Mouse (Mus musculus) MEL (cell line): Measurements from ENCODE around the gene Psmb6.
A peak's percentile ranks its signal among the peaks of the same experiment; 100 is the strongest.

ENCODE experiments used
- BHLHE40 ChIP-seq: IDR thresholded peaks from 2 replicates; pipeline ENCODE4 v1.6.1; 2012; ENCODE audit warnings: low read depth, mild to moderate bottlenecking, inconsistent platforms, low read length, improper control_type of control experiment, borderline replicate concordance
- CTCF ChIP-seq, 3 experiments: IDR thresholded peaks in 2 of 3; conservative IDR thresholded peaks in 1 of 3; 2 replicates each; pipeline ENCODE4 v1.5.1; 2011 to 2012; ENCODE audit warnings: low read length in 3 of 3, low read depth in 2 of 3, mild to moderate bottlenecking in 2 of 3, improper control_type of control experiment in 1 of 3, inconsistent platforms in 1 of 3, mixed read lengths in 1 of 3, moderate library complexity in 1 of 3; ENCODE audit not compliant: control insufficient read depth in 1 of 3, insufficient read depth in 1 of 3, poor library complexity in 1 of 3, severe bottlenecking in 1 of 3
- E2F4 ChIP-seq: IDR thresholded peaks from 2 replicates; pipeline ENCODE4 v1.6.1; 2011; ENCODE audit warnings: low read depth, low read length, improper control_type of control experiment, borderline replicate concordance
- EP300 ChIP-seq, 2 experiments: IDR thresholded peaks; 2 replicates each; pipeline ENCODE4 v1.6.1; 2011; ENCODE audit warnings: improper control_type of control experiment in 2 of 2, low read length in 2 of 2, low read depth in 1 of 2, mild to moderate bottlenecking in 1 of 2
- GATA1 ChIP-seq: IDR thresholded peaks from 2 replicates; pipeline ENCODE4 v1.6.1; 2011; ENCODE audit warnings: low read depth, low read length, improper control_type of control experiment
- MAX ChIP-seq: IDR thresholded peaks from 2 replicates; pipeline ENCODE4 v1.6.1; 2011; ENCODE audit warnings: low read length, improper control_type of control experiment
- MAZ ChIP-seq: IDR thresholded peaks from 2 replicates; pipeline ENCODE4 v1.6.1; 2012; ENCODE audit warnings: low read depth, mild to moderate bottlenecking, inconsistent platforms, low read length, improper control_type of control experiment
- POLR2A ChIP-seq, 2 experiments: IDR thresholded peaks; 2 replicates each; pipeline ENCODE4 v1.6.1; 2011 to 2012; ENCODE audit warnings: low read length in 2 of 2, mild to moderate bottlenecking in 2 of 2, control low read depth in 1 of 2, improper control_type of control experiment in 1 of 2, low read depth in 1 of 2, moderate library complexity in 1 of 2; ENCODE audit not compliant: control insufficient read depth in 1 of 2, insufficient read depth in 1 of 2, poor library complexity in 1 of 2
- POLR2AphosphoS5 ChIP-seq: IDR thresholded peaks from 2 replicates; pipeline ENCODE4 v1.6.1; 2012; ENCODE audit warnings: low read depth, borderline replicate concordance, mild to moderate bottlenecking, inconsistent platforms, low read length, moderate library complexity, mixed read lengths
- USF1 ChIP-seq: IDR thresholded peaks from 2 replicates; pipeline ENCODE4 v1.6.1; 2014; ENCODE audit warnings: low read depth, mild to moderate bottlenecking, inconsistent platforms, low read length, improper control_type of control experiment, moderate library complexity
- ZMIZ1 ChIP-seq: IDR thresholded peaks from 2 replicates; pipeline ENCODE4 v1.6.1; 2012; ENCODE audit warnings: low read depth, mild to moderate bottlenecking, inconsistent platforms, low read length, improper control_type of control experiment, moderate library complexity

DNA sequence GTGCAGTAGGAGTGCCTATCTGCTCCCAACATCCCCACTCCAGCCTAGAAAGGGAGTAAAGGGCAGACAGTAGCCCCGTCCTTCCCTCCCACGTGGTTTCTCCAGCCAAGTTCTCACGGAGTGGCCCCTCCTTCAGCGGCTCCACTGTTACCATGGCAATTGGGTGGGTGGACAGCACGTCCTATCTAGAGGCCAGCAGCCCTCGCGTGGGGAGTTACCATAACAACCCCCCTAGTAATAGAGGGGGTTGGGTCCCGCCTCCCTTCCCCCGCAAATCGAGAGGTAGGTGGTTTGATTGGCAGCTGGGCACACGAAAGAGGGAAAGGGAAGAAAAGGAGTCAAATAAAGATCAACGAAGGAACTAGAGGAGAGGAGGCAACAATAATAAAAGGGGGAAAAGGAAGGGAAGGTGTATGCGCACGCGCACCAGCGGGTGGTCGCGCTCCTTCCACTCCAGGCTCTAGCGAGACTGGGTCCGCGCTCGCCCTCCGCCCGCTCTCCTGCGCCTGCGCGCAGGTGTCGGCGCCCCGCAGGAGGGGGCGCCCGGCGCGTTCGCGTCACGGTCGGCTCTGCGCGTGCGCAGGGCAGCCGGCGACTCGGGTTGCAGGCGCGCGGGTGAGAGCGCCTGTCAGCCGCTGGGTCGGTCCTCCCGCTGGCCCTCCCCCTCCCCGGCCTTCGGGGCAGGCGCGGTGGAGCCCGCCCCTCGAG lies 37.3 kb downstream of the Psmb6 start, which contains the start of gene Mink1:
- TF ChIP-seq CTCF (IDR thresholded peaks at IDR 0.05 in 2 of 3, conservative IDR thresholded peaks at IDR 0.05 in 1 of 3; ENCODE audit: control insufficient read depth in 1 of 3, insufficient read depth in 1 of 3, low read depth in 2 of 3, low read length in 3 of 3, poor library complexity in 1 of 3, severe bottlenecking in 1 of 3) (peak in 1 of 3 experiments; percentile 8; a peak in 1 of 6 replicates), EP300 (IDR thresholded peaks at IDR 0.05; ENCODE audit: low read depth in 1 of 2, low read length in 2 of 2) (no peak), MAZ (peak; percentile 85), MAX (peak; percentile 78), ZMIZ1 (peak; percentile 71; the same call in 1 of the 2 replicates), POLR2AphosphoS5 (no peak), GATA1 (peak; percentile 20; the same call in 1 of the 2 replicates), BHLHE40 (no peak), USF1 (peak; percentile 74), E2F4 (no peak), POLR2A (IDR thresholded peaks at IDR 0.05; ENCODE audit: control insufficient read depth in 1 of 2, insufficient read depth in 1 of 2, low read depth in 1 of 2, low read length in 2 of 2, poor library complexity in 1 of 2) (peak; percentile 75 to 87)
